In the genomic region with DNA sequence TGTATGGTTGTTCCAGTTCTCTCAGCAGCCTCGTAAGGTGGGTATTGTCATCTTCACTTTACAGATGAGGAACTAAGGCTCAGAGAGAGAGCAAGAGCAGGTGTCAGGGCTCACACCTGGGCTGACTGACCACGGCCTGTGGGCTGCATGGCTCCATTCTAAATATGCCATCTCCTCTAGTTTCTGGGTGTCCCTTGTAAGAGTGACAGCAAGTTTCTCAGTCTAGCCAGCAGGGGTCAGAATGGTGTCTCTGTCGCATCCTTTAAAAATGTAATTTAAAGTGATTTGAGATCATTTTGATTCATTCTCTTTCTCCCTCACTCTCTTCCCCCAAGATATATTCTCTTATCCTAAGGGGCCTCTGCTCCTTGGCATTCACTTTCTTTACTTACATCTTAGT, we compare ENCODE assay signal across 14 mouse cellular contexts. TPM values are rescaled to one million over a fixed set of nuclear protein-coding genes. Genes with fewer than 3 reads are reported as not detected.
DNase-seq lines count a peak whose midpoint lies in the region; ATAC-seq and TF ChIP-seq lines count a peak whose summit lies in the region.
"Had no signal": no experiment of that assay in that cellular context is flagged by ENCODE, and none has a peak within 500 bp of the region (broad histone marks: within the 10 kb centered on the region; RNA-seq: fewer than 3 reads in every experiment).

No protein-coding gene starts in this region.

- no peak overlapping the region for H3K9ac ChIP-seq in heart, adult 2 months (ENCODE audit: low read depth, low read length)
- no peak overlapping the region for H3K9ac ChIP-seq in lung, embryonic 14.5 days
- H3K9ac ChIP-seq in MEL (ENCODE audit: control insufficient read depth, low read depth, low read length, poor library complexity, severe bottlenecking), result no peak overlapping the region
- H3K9ac ChIP-seq: hindbrain, embryonic 12.5 days; liver, embryonic 13.5 days had no signal

- DNase-seq in heart, adult 2 months, result no peak
- no peak for DNase-seq in heart, adult 11 months
- peak; percentile 45 for DNase-seq in lung, embryonic 14.5 days
- no peak for DNase-seq in lung, adult 2 months
- DNase-seq in MEL (ENCODE audit: low read depth, low spot score), result peak; percentile 36
- peak; percentile 40 for DNase-seq in retina, postnatal 1 day
- no peak for DNase-seq in adrenal gland, adult 2 months
- DNase-seq: adrenal gland, postnatal 25 days; cerebellum, adult 8-10 months; gastrocnemius, postnatal 14 days; layer of hippocampus, adult 9-11 months; liver, embryonic 13.5 days had no signal

- no peaks in the 10 kb centered on the region for H3K79me2 ChIP-seq in heart, adult 2 months (replicated peaks; ENCODE audit: control insufficient read depth, insufficient read depth, low read length)
- H3K79me2 ChIP-seq in MEL (ENCODE audit: control insufficient read depth, insufficient read depth, low read length, poor library complexity), result no peaks in the 10 kb centered on the region

- no peak overlapping the region for H3K4me2 ChIP-seq in lung, embryonic 14.5 days
- H3K4me2 ChIP-seq: hindbrain, embryonic 12.5 days; liver, embryonic 13.5 days had no signal

- TF ChIP-seq CTCF in heart, adult 2 months (IDR thresholded peaks at IDR 0.05), result peak; percentile 66
- peak; percentile 55 for TF ChIP-seq CTCF in lung, embryonic 14.5 days (IDR thresholded peaks at IDR 0.05; ENCODE audit: low read depth)
- TF ChIP-seq CTCF in lung, adult 2 months (IDR thresholded peaks at IDR 0.05; ENCODE audit: insufficient read depth, low read length), result no peak
- TF ChIP-seq CTCF in MEL (IDR thresholded peaks at IDR 0.05 in 2 of 3, conservative IDR thresholded peaks at IDR 0.05 in 1 of 3; ENCODE audit: control insufficient read depth in 1 of 3, insufficient read depth in 1 of 3, low read depth in 2 of 3, low read length in 3 of 3, poor library complexity in 1 of 3, severe bottlenecking in 1 of 3), result peak; percentile 18 to 67 (median 28); a peak in 4 of 6 replicates

- H3K27me3 ChIP-seq in heart, adult 2 months (ENCODE audit: control insufficient read depth, insufficient read depth, low read length), result no peaks in the 10 kb centered on the region
- H3K27me3 ChIP-seq in lung, embryonic 14.5 days (ENCODE audit: insufficient read depth, low read length), result no peaks in the 10 kb centered on the region
- H3K27me3 ChIP-seq in MEL (ENCODE audit: control insufficient read depth in 1 of 2, insufficient read depth in 2 of 2, low read length in 2 of 2), result no peaks in the 10 kb centered on the region
- H3K27me3 ChIP-seq: hindbrain, embryonic 12.5 days; liver, embryonic 13.5 days had no signal

- no peak for TF ChIP-seq POLR2A in heart, adult 2 months (IDR thresholded peaks at IDR 0.05; ENCODE audit: insufficient read depth, low read depth, low read length)
- TF ChIP-seq POLR2A in lung, adult 2 months (IDR thresholded peaks at IDR 0.05; ENCODE audit: borderline replicate concordance, extremely low read depth, low read depth, low read length), result no peak
- no peak for TF ChIP-seq POLR2A in MEL (IDR thresholded peaks at IDR 0.05; ENCODE audit: control insufficient read depth in 1 of 2, insufficient read depth in 1 of 2, low read depth in 1 of 2, low read length in 2 of 2, poor library complexity in 1 of 2)

- WGBS in heart, adult 2 months, result 69% methylated on average over 3 of the region's 3 CpGs
- 65% methylated on average over 3 of the region's 3 CpGs for WGBS in lung, embryonic 14.5 days
- 74% methylated on average over 3 of the region's 3 CpGs for WGBS in lung, adult 2 months

- ATAC-seq in lung, embryonic 14.5 days (ENCODE audit: insufficient read depth), result no peak
- no peak for ATAC-seq in monocyte, adult 5-6 weeks (replicated peaks; ENCODE audit: insufficient number of reproducible peaks, low FRiP score, low TSS enrichment, poor library complexity, severe bottlenecking)

- H3K27ac ChIP-seq in heart, adult 2 months, result no peak overlapping the region
- no peak overlapping the region for H3K27ac ChIP-seq in lung, embryonic 14.5 days (ENCODE audit: low read depth)
- no peak overlapping the region for H3K27ac ChIP-seq in MEL (ENCODE audit: control insufficient read depth, low read depth, low read length)
- H3K27ac ChIP-seq: hindbrain, embryonic 12.5 days; liver, embryonic 13.5 days had no signal

- H3K9me3 ChIP-seq in lung, embryonic 14.5 days (ENCODE audit: low read depth, low read length), result no peaks in the 10 kb centered on the region
- no peaks in the 10 kb centered on the region for H3K9me3 ChIP-seq in MEL (replicated peaks; ENCODE audit: insufficient read depth, low read length)
- H3K9me3 ChIP-seq: hindbrain, embryonic 12.5 days; liver, embryonic 13.5 days had no signal

- TF ChIP-seq EP300 in heart, adult 2 months (IDR thresholded peaks at IDR 0.05; ENCODE audit: insufficient read depth, low read depth, low read length), result no peak
- TF ChIP-seq EP300 in MEL (IDR thresholded peaks at IDR 0.05; ENCODE audit: low read depth in 1 of 2, low read length in 2 of 2), result no peak

- no peak overlapping the region for H3K4me3 ChIP-seq in heart, adult 2 months
- H3K4me3 ChIP-seq in lung, embryonic 14.5 days (ENCODE audit: low read depth, low read length), result no peak overlapping the region
- H3K4me3 ChIP-seq in lung, adult 2 months (replicated peaks; ENCODE audit: extremely low read depth, low read depth, low read length), result no peak overlapping the region
- H3K4me3 ChIP-seq in MEL (ENCODE audit: control insufficient read depth in 1 of 2, insufficient read depth in 1 of 2, low read depth in 2 of 2, low read length in 2 of 2), result no peak overlapping the region
- H3K4me3 ChIP-seq: hindbrain, embryonic 12.5 days; liver, embryonic 13.5 days had no signal

- H3K36me3 ChIP-seq in heart, adult 2 months (ENCODE audit: control insufficient read depth, insufficient read depth, low read length), result no peaks in the 10 kb centered on the region
- peaks cover 67% of the 10 kb centered on the region for H3K36me3 ChIP-seq in lung, embryonic 14.5 days (ENCODE audit: insufficient read depth)
- no peaks in the 10 kb centered on the region for H3K36me3 ChIP-seq in MEL (ENCODE audit: control insufficient read depth in 1 of 2, insufficient read depth in 2 of 2, low read length in 2 of 2)

- TF ChIP-seq RAD21 in MEL (IDR thresholded peaks at IDR 0.05; ENCODE audit: low read depth, low read length), result peak; percentile 50

- no peaks in the 10 kb centered on the region for H3K4me1 ChIP-seq in heart, adult 2 months (ENCODE audit: control insufficient read depth, insufficient read depth, low read length)
- H3K4me1 ChIP-seq in lung, embryonic 14.5 days (ENCODE audit: insufficient read depth), result no peaks in the 10 kb centered on the region
- H3K4me1 ChIP-seq in lung, adult 2 months (ENCODE audit: control insufficient read depth, insufficient read depth, low read length), result no peaks in the 10 kb centered on the region
- H3K4me1 ChIP-seq in MEL (ENCODE audit: control insufficient read depth in 1 of 2, insufficient read depth in 2 of 2, low read length in 2 of 2), result no peaks in the 10 kb centered on the region
- H3K4me1 ChIP-seq: hindbrain, embryonic 12.5 days; liver, embryonic 13.5 days had no signal

- intact Hi-C loops in heart, adult 2 months (cut with DNase I), result loop anchor here (2.0 kb wide), 1 partner anchor 92 kb away; no protein-coding TSS in a partner anchor

TF ChIP-seq in MEL, 35 proteins besides CTCF, POLR2A, EP300 and RAD21:
- no peak for TF ChIP-seq CHD1 (IDR thresholded peaks at IDR 0.05; ENCODE audit: low read depth, low read length)
- TF ChIP-seq BHLHE40 (IDR thresholded peaks at IDR 0.05; ENCODE audit: borderline replicate concordance, low read depth, low read length), result no peak
- no peak for TF ChIP-seq MAZ (IDR thresholded peaks at IDR 0.05; ENCODE audit: low read depth, low read length)
- TF ChIP-seq MYC (IDR thresholded peaks at IDR 0.05; ENCODE audit: low read depth, low read length), result no peak
- no peak for TF ChIP-seq ZKSCAN1 (IDR thresholded peaks at IDR 0.05; ENCODE audit: low read depth, low read length)
- no peak for TF ChIP-seq TBP (IDR thresholded peaks at IDR 0.05; ENCODE audit: low read depth, low read length)
- TF ChIP-seq ZC3H11A (IDR thresholded peaks at IDR 0.05; ENCODE audit: low read depth, low read length), result 0 out of 2 replicates have a peak, but pooled peaks have one; percentile 24
- no peak for TF ChIP-seq CHD2 (IDR thresholded peaks at IDR 0.05; ENCODE audit: low read length)
- no peak for TF ChIP-seq ZNF384 (IDR thresholded peaks at IDR 0.05; ENCODE audit: low read depth, low read length)
- TF ChIP-seq SMC3 (IDR thresholded peaks at IDR 0.05; ENCODE audit: low read depth, low read length), result peak; percentile 75
- no peak for TF ChIP-seq ELF1 (IDR thresholded peaks at IDR 0.05; ENCODE audit: low read depth, low read length)
- TF ChIP-seq ETS1 (IDR thresholded peaks at IDR 0.05; ENCODE audit: low read depth, low read length), result no peak
- TF ChIP-seq USF1 (IDR thresholded peaks at IDR 0.05; ENCODE audit: low read depth, low read length), result no peak
- TF ChIP-seq POLR2AphosphoS2 (IDR thresholded peaks at IDR 0.05; ENCODE audit: low read length), result no peak
- no peak for TF ChIP-seq GABPA (IDR thresholded peaks at IDR 0.05; ENCODE audit: low read depth, low read length)
TF ChIP-seq in MEL: peak in this region for 2.

RNA-seq across cellular contexts. Expression of gene Skil, which starts 47.6 kb away (rescaled TPM):
- total RNA-seq in heart, adult 2 months (2021), result 10 to 100 TPM; 14.2 to 15.4 TPM
- polyA plus RNA-seq in heart, adult 2 months (2012; rRNA removed), result 8.0 and 13.8 TPM in 2 replicates
- polyA plus RNA-seq in lung, embryonic 14.5 days (2014; fragmentation: Nextera tagmentation; extraction: Ambion mirVana), result 24.0 and 24.6 TPM in 2 replicates
- 6.9 and 11.1 TPM in 2 replicates for polyA plus RNA-seq in lung, adult 2 months (2012; rRNA removed)
- total RNA-seq in MEL (2012; rRNA removed), result 7.4 and 7.5 TPM in 2 replicates
- 1 to 10 TPM in 1 of 2 experiments, not detected in 1; 8.6 TPM for polyA plus RNA-seq in MEL (2012; ENCODE audit: insufficient read depth in 1 of 2, insufficient read length in 2 of 2, low read depth in 1 of 2, low replicate concordance in 2 of 2, missing spikeins in 1 of 2)
- total RNA-seq in adrenal gland, adult 2 months (2021), result 10 to 100 TPM; 36.2 to 36.9 TPM
- 2.0 and 2.1 TPM in 2 replicates for polyA plus RNA-seq in adrenal gland, adult 2 months (2012; rRNA removed)
- 160 to 207 TPM (median 169 TPM) in 3 replicates for total RNA-seq in monocyte, adult 5-6 weeks (2017)

RNA-seq across cellular contexts. Expression of gene Prkci, which starts 51.7 kb away (rescaled TPM):
- 10 to 100 TPM in 1 of 2 experiments, 1 to 10 TPM in 1; 7.9 to 13.7 TPM for total RNA-seq in heart, adult 2 months (2021)
- polyA plus RNA-seq in heart, adult 2 months (2012; rRNA removed), result 6.4 and 13.1 TPM in 2 replicates
- polyA plus RNA-seq in lung, embryonic 14.5 days (2014; fragmentation: Nextera tagmentation; extraction: Ambion mirVana), result 65.6 and 67.1 TPM in 2 replicates
- 29.0 and 42.9 TPM in 2 replicates for polyA plus RNA-seq in lung, adult 2 months (2012; rRNA removed)
- total RNA-seq in MEL (2012; rRNA removed), result 9.0 and 9.5 TPM in 2 replicates
- 10 to 100 TPM in 1 of 2 experiments, not detected in 1; 18.3 TPM for polyA plus RNA-seq in MEL (2012; ENCODE audit: insufficient read depth in 1 of 2, insufficient read length in 2 of 2, low read depth in 1 of 2, low replicate concordance in 2 of 2, missing spikeins in 1 of 2)
- total RNA-seq in adrenal gland, adult 2 months (2021), result 10 to 100 TPM; 47.5 to 47.8 TPM
- polyA plus RNA-seq in adrenal gland, adult 2 months (2012; rRNA removed), result 8.4 and 8.5 TPM in 2 replicates
- 7.7 to 11.1 TPM (median 9.3 TPM) in 3 replicates for total RNA-seq in monocyte, adult 5-6 weeks (2017)

Comparison
In these comparisons a context has a peak if more than half of its experiments do, and no peak if none do; other contexts are left out.
1. DNase-seq: peak in lung, embryonic 14.5 days (single experiment), MEL (single experiment) and retina, postnatal 1 day (single experiment); none in heart, adult 2 months (0 of 2), heart, adult 11 months (single experiment), lung, adult 2 months (single experiment) and adrenal gland, adult 2 months (single experiment).